Mouse (Mus musculus) lung, adult 2 months (tissue): Measurements from ENCODE around the gene Nfkb2. TPM values are rescaled to one million over a fixed set of nuclear protein-coding genes. Genes with fewer than 3 reads are reported as not detected.

ENCODE experiments used
- DNase-seq: peaks from one replicate; pipeline ENCODE4 v3.0.0; 2022
- H3K4me1 ChIP-seq: fragments of 200-500 bp; 2 replicates; pipeline ENCODE4 v1.6.1; 2011; ENCODE audit warnings: low read length; ENCODE audit not compliant: control insufficient read depth, insufficient read depth
- H3K4me3 ChIP-seq: fragments of 200-500 bp; replicated peaks from 2 replicates; pipeline ENCODE3; 2011; ENCODE audit warnings: low read depth, mild to moderate bottlenecking, control low read depth, low read length; ENCODE audit errors: extremely low read depth
- CTCF ChIP-seq: fragments of 200-500 bp; IDR thresholded peaks from 2 replicates; pipeline ENCODE4 v1.5.1; 2011; ENCODE audit warnings: mild to moderate bottlenecking, low read length, control low read depth; ENCODE audit not compliant: insufficient read depth
- POLR2A ChIP-seq: fragments of 200-500 bp; IDR thresholded peaks from 2 replicates; pipeline ENCODE4 v1.6.1; 2011; ENCODE audit warnings: low read depth, mild to moderate bottlenecking, control low read depth, low read length, borderline replicate concordance; ENCODE audit errors: extremely low read depth
- WGBS: fragments of 180-500 bp; shearing (Covaris S2); methylation state at CpG from one replicate; pipeline ENCODE4 v1.1.7; 2018; 5-methylcytosine and 5-hydroxymethylcytosine counted together
- polyA plus RNA-seq: library from polyadenylated mRNA; depleted of rRNA; stranded (reverse); fragments of >200 nt; gene quantifications from 2 replicates; pipeline ENCODE4 v1.2.3, GENCODE M21; 2012; rRNA removed

The Nfkb2 gene
- 56.5 and 60.6 TPM in 2 replicates for polyA plus RNA-seq

DNA sequence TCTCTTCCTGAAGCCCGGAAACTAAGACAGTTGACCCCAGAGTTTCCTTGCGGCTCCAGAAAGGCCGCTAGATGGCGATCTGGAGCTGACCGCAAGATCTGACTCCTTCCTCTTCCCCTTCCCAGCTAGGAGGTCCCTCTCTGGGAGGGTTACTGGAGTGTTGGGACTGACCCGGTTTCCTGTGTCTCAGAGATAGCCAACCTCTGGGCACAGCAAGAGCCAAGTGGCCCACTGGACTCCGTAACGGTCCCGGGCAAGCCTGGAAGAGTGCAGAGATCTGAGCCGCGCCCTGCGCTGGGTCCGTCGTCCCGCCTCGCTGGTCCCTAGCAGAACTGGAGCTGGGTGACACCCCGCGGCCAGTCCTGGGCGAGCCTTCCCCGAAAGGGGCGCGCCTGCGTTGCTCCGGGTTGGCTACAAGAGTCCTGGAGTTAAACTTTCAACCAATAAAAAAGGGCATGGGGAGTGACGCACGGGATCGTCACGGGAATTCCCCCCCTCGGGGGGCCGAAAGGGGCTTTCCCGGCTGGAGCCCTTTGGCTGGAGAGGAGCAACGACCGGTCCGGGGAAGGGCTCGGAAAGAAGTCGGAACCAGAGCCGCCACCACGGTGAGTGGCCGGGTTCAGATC lies at the start of gene Nfkb2:
Gene Nfkb2 (plus strand): TSS at position 105 of the 626 bp plus-strand sequence.
- Histone ChIP-seq H3K4me3 (peak within 1 kb of the TSS; percentile 95), H3K4me1 (peaks cover 8% of the 10 kb centered on the region)
- WGBS = under 1% methylated on average over 39 of the region's 39 CpGs
- TF ChIP-seq CTCF = peak; percentile 85
- TF ChIP-seq POLR2A = peak; percentile 88; the same call in 1 of the 2 replicates
- peak; percentile 92 for DNase-seq

DNA sequence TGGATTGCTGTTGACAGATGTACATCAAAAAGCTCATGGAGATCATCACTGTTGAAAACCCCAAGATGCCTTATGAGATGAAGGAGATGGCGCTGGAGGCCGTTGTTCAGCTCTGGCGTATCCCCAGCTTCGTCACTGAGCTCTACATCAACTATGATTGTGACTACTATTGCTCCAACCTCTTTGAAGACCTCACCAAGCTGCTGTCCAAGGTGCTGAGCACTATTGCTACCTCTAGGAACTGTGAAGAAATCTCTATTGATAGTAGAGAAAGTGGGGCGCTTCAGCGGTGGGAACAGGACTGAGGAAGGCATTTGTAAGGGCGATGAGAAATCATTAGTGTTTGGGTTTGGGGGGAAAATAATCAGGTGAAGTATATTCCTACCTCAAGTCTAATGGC lies 39.4 kb upstream of the Nfkb2 start:
- no peak for DNase-seq
- no peaks in the 10 kb centered on the region for H3K4me1 ChIP-seq
- TF ChIP-seq CTCF (no peak), POLR2A (no peak)
- H3K4me3 ChIP-seq = no peak overlapping the region
- 90% methylated on average over 7 of the region's 7 CpGs for WGBS

- TF ChIP-seq CTCF = peak; percentile 56
- no peak for TF ChIP-seq POLR2A
- H3K4me3 ChIP-seq = no peak overlapping the region
- H3K4me1 ChIP-seq = no peaks in the 10 kb centered on the region
- no peak for DNase-seq
Measured at GRCm38 (mm10) chr19:46275307-46275706, 28.8 kb upstream of the Nfkb2 start.

- no peaks in the 10 kb centered on the region for H3K4me1 ChIP-seq
- TF ChIP-seq CTCF (no peak), POLR2A (no peak)
- DNase-seq = no peak
- no peak overlapping the region for H3K4me3 ChIP-seq
- 92% methylated on average over 11 of the region's 11 CpGs for WGBS
Measured at GRCm38 (mm10) chr19:46282081-46282849, 21.9 kb upstream of the Nfkb2 start.

GRCm38 (mm10) chr19:46284686-46285085 lies 19.4 kb upstream of the Nfkb2 start:
- Histone ChIP-seq H3K4me1 (no peaks in the 10 kb centered on the region), H3K4me3 (no peak overlapping the region)
- no peak for DNase-seq
- TF ChIP-seq POLR2A = no peak
- 92% methylated on average over 4 of the region's 4 CpGs for WGBS

GRCm38 (mm10) chr19:46285631-46286030 lies 18.5 kb upstream of the Nfkb2 start:
- TF ChIP-seq POLR2A (no peak), CTCF (no peak)
- WGBS = 85% methylated on average over 7 of the region's 7 CpGs
- no peak overlapping the region for H3K4me3 ChIP-seq

DNA sequence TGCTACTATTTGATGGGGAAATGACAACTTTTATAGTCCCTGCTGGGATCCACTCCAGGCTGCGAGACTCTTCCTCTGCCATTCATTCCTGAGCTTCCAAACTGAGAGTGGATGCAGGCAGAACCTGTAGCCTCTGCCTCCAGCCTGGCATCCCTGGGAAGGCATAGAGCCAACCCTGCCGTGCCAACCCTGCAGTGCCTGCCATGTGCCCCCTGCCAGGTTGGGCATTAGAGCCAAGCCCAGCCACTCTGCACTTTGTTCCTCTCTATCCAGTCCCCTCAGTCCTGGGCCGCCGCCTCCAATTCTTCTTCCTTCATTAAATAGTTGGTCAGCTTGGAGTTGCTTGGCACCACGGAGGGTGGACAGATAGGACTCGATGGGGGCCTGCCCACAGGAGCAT lies 18.1 kb upstream of the Nfkb2 start:
- no peak overlapping the region for H3K4me3 ChIP-seq
- no peak for DNase-seq
- WGBS = 91% methylated on average over 6 of the region's 6 CpGs
- no peaks in the 10 kb centered on the region for H3K4me1 ChIP-seq
- TF ChIP-seq POLR2A = no peak
- TF ChIP-seq CTCF = no peak

More at GRCm38 (mm10) chr19:46285631-46286030, 18.5 kb upstream of the Nfkb2 start:
- DNase-seq = no peak
- H3K4me1 ChIP-seq = no peaks in the 10 kb centered on the region

DNA sequence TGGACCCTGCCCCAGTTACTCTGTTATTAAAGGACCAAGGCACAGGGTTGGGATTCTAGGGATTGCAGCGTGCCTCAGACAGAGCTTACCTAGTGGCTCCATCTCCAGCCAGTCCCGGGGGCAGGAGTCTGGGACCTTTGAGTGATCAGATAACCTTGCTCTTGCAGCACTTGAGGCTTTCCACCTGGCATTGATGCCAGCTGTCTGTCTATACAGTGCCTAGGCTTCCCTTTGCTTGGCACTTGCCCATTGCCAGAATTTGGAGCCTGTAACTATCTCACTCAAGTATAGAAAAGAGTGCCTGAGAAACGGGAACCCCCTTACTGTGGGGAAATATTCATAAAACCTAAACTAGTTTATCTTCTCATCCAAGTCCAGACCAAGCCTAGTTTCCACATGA lies 17.2 kb upstream of the Nfkb2 start:
- 84% methylated on average over 3 of the region's 3 CpGs for WGBS
- no peak overlapping the region for H3K4me3 ChIP-seq
- no peak for TF ChIP-seq POLR2A
- TF ChIP-seq CTCF = no peak

DNA sequence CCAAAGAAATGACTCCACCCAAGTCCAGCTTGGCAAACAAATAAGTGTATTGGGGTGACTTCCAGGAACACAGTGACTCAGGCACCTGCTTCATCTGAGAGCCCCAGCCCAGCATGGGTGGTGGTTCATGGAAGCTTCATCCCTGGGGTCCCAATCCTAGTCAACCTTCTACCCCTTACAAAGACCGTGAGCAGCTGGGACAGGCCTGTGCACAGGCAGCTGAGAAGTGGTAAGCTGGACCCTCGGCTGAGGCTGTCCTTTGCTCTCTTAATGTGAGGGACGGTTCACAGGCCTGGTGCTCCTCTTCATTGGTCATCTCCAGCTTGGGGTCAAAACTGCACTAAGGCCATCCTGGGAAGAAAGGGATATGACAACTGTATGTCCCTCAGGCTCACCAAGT lies 16.6 kb upstream of the Nfkb2 start:
- TF ChIP-seq CTCF = no peak
- TF ChIP-seq POLR2A = no peak
- WGBS = 83% methylated on average over 3 of the region's 3 CpGs
- Histone ChIP-seq H3K4me3 (no peak overlapping the region), H3K4me1 (no peaks in the 10 kb centered on the region)
- no peak for DNase-seq

More for the DNA sequence above, 17.2 kb upstream of the Nfkb2 start:
- H3K4me1 ChIP-seq = no peaks in the 10 kb centered on the region
- no peak for DNase-seq

- WGBS = 65% methylated on average over 12 of the region's 12 CpGs
- Histone ChIP-seq H3K4me3 (no peak overlapping the region), H3K4me1 (no peaks in the 10 kb centered on the region)
- TF ChIP-seq CTCF = no peak
- no peak for TF ChIP-seq POLR2A
- no peak for DNase-seq
Measured at GRCm38 (mm10) chr19:46290535-46291105, 13.5 kb upstream of the Nfkb2 start.
